Mouse (Mus musculus) lung, adult 2 months (tissue): ENCODE data around the gene Zfp106. TPM values are rescaled to one million over a fixed set of nuclear protein-coding genes. Genes with fewer than 3 reads are reported as not detected.
A peak's percentile ranks its signal among the peaks of the same experiment; 100 is the strongest.

Source experiments
- DNase-seq: peaks from one replicate; pipeline ENCODE4 v3.0.0; 2022
- H3K4me1 ChIP-seq: fragments of 200-500 bp; 2 replicates; pipeline ENCODE4 v1.6.1; 2011; ENCODE audit warnings: low read length; ENCODE audit not compliant: control insufficient read depth, insufficient read depth
- H3K4me3 ChIP-seq: fragments of 200-500 bp; replicated peaks from 2 replicates; pipeline ENCODE3; 2011; ENCODE audit warnings: low read depth, mild to moderate bottlenecking, control low read depth, low read length; ENCODE audit errors: extremely low read depth
- CTCF ChIP-seq: fragments of 200-500 bp; IDR thresholded peaks from 2 replicates; pipeline ENCODE4 v1.5.1; 2011; ENCODE audit warnings: mild to moderate bottlenecking, low read length, control low read depth; ENCODE audit not compliant: insufficient read depth
- POLR2A ChIP-seq: fragments of 200-500 bp; IDR thresholded peaks from 2 replicates; pipeline ENCODE4 v1.6.1; 2011; ENCODE audit warnings: low read depth, mild to moderate bottlenecking, control low read depth, low read length, borderline replicate concordance; ENCODE audit errors: extremely low read depth
- WGBS: fragments of 180-500 bp; shearing (Covaris S2); methylation state at CpG from one replicate; pipeline ENCODE4 v1.1.7; 2018; 5-methylcytosine and 5-hydroxymethylcytosine counted together
- polyA plus RNA-seq: library from polyadenylated mRNA; depleted of rRNA; stranded (reverse); fragments of >200 nt; gene quantifications from 2 replicates; pipeline ENCODE4 v1.2.3, GENCODE M21; 2012; rRNA removed

Zfp106 gene
- polyA plus RNA-seq: 48.6 and 51.0 TPM in 2 replicates

DNA sequence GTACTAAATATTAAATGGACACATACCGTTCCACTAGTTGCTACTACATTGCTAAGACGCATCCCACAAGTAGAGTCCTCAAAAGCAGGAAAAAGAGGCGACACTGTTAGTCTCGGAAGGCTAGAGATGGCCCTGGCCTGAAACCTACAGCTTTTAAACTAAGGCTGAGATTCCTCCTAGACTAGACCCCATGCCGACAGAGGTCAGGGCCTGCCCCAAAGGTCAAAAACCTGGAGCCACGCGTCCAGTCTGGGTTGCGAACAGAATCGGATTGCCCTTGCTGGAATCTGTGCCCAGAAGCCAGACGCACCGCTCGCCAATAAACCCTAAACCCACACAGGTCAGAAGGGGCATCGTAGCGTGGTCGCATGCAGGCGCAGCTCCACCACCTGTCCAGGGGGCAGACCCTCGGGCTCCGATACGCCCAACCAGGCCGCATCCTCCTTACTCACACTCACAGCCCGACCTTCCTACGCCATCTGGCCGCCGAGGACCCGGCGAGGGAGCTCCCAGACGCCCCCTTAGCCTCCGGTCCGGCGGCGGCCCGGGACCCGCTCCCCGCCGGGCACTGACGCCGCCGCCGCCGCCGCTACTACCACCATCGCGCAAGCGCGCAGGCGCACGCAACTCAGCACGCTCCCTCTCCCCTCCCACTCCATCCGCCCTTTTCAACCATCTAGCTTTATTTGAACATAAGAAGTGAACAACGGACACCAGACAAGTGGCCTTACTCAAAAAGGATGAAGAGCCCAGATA lies at the start of gene Zfp106:
TSS of gene Zfp106 (minus strand) at position 609 of the 756 bp plus-strand sequence.
- TF ChIP-seq CTCF: no peak
- TF ChIP-seq POLR2A: peak; percentile 57; the same call in 1 of the 2 replicates
- peak within 1 kb of the TSS; percentile 76 for H3K4me3 ChIP-seq
- H3K4me1 ChIP-seq: peaks cover 3% of the 10 kb centered on the region; the same call in 1 of the 2 replicates
- under 1% methylated on average over 50 of the region's 50 CpGs for WGBS
- peak; percentile 83 for DNase-seq

GRCm38 (mm10) chr2:120608830-120609723 lies 45.4 kb upstream of the Zfp106 start, which contains the start of the genes Haus2 and Lrrc57:
Gene Haus2, plus strand, starts transcription at chr2:120609383.
Gene Lrrc57, minus strand, starts transcription at chr2:120609520.
- Histone ChIP-seq H3K4me3 (peak within 1 kb of the TSS; percentile 99), H3K4me1 (no peaks in the 10 kb centered on the region)
- WGBS: under 1% methylated on average over 52 of the region's 52 CpGs
- DNase-seq: peak; percentile 94
- peak; percentile 94 for TF ChIP-seq POLR2A
- 0 out of 2 replicates have a peak, but pooled peaks have one; percentile 4 for TF ChIP-seq CTCF

DNA sequence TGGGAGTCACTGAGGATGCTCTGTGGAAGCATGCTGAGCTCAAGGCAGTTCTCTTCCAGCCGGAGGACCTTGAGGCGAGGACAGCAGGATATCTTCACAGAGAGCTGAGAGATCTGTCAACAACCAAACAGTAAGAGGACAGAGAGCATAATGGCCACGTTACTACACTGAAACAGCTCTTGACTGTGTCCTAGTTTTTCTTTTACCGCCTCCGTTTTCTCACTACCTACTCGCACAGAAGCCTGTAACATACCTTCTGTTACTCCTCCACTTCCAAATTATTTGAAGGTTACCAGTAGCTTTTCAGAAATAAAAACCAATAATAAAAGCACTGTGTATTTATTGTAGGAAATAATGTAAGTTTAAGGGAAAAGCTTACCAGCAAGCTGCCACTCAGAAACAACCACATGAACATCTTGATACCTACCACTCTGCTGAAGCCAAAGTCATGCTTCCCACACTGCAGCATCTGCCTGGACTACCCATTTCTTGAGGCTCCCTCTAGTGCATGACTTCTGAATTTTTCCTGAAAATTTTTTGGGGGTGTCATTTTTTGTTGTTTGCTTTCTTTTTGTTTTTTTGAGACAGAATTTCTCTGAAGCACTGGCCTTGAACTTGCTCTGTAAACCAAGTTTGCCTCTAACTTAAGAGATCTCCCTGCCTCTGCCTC lies 42.5 kb upstream of the Zfp106 start:
- no peak overlapping the region for H3K4me3 ChIP-seq
- no peak for TF ChIP-seq POLR2A
- no peak for TF ChIP-seq CTCF
- H3K4me1 ChIP-seq: no peaks in the 10 kb centered on the region
- 87% methylated on average over 6 of the region's 6 CpGs for WGBS
- no peak for DNase-seq

DNA sequence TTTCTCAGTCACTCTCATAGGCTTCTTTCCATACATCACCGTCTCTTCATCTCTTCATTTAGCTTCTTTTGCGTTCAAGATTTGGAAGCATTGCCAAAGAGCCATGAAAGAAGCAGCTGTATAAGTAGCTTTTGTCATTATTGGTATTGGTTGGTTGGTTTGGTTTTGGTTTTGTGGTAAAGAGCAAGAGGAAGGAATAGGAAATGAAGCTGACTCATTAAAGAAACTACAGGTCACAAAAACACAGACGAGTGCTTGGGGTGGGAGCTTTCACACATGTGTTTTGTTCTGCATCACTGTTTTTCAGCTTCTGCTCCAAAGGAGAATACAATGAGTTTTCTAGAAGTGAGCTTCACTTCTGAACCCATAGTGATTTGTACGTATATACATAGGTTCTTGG lies 35.9 kb upstream of the Zfp106 start:
- Histone ChIP-seq H3K4me3 (no peak overlapping the region), H3K4me1 (no peaks in the 10 kb centered on the region)
- WGBS: 88% methylated on average over 4 of the region's 4 CpGs
- TF ChIP-seq POLR2A (no peak), CTCF (no peak)
- DNase-seq: no peak

DNA sequence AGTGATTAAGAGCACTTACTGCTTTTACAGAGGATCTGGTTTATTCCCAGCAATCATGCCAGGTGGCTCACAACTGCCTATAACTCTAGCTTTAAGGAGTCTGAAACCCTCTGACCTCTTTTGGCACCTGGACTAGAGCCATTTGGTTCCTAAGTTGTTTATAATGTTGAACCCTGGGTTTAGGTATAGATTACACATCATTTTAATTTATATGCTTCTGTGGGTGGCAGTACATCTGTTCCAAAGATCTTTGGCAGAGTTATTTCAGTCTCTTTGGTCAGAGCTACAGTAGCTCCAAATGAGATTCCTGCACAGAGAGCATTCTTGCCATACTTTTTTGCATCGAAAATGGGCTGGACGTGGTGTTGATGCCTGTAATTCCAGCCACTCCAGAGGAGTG lies 34.1 kb upstream of the Zfp106 start:
- no peak for DNase-seq
- no peak overlapping the region for H3K4me3 ChIP-seq
- H3K4me1 ChIP-seq: no peaks in the 10 kb centered on the region
- no peak for TF ChIP-seq CTCF
- TF ChIP-seq POLR2A: no peak
- WGBS: 76% methylated on average over 2 of the region's 2 CpGs

- TF ChIP-seq POLR2A: no peak
- no peak for TF ChIP-seq CTCF
- H3K4me1 ChIP-seq: no peaks in the 10 kb centered on the region
- H3K4me3 ChIP-seq: no peak overlapping the region
- DNase-seq: no peak
- WGBS: 90% methylated on average over 1 of the region's 1 CpGs
Observed at GRCm38 (mm10) chr2:120592227-120592626, 28.6 kb upstream of the Zfp106 start.

- no peaks in the 10 kb centered on the region for H3K4me1 ChIP-seq
- no peak for DNase-seq
- TF ChIP-seq POLR2A (no peak), CTCF (no peak)
- WGBS: 78% methylated on average over 5 of the region's 5 CpGs
- no peak overlapping the region for H3K4me3 ChIP-seq
Observed at GRCm38 (mm10) chr2:120589759-120590158, 26.1 kb upstream of the Zfp106 start.

GRCm38 (mm10) chr2:120578286-120578685 lies 14.6 kb upstream of the Zfp106 start:
- DNase-seq: no peak
- 26% methylated on average over 5 of the region's 5 CpGs for WGBS
- H3K4me1 ChIP-seq: peaks cover 11% of the 10 kb centered on the region
- H3K4me3 ChIP-seq: no peak overlapping the region
- no peak for TF ChIP-seq CTCF
- TF ChIP-seq POLR2A: no peak

- no peak overlapping the region for H3K4me3 ChIP-seq
- WGBS: 42% methylated on average over 4 of the region's 4 CpGs
- no peak for DNase-seq
- peaks cover 11% of the 10 kb centered on the region for H3K4me1 ChIP-seq
- no peak for TF ChIP-seq CTCF
- TF ChIP-seq POLR2A: no peak
Observed at GRCm38 (mm10) chr2:120577799-120578198, 14.2 kb upstream of the Zfp106 start.
